Mouse (Mus musculus): ENCODE measurements around the gene Dzip1.
A peak's percentile ranks its signal among the peaks of the same experiment; 100 is the strongest.

The Dzip1 gene

DNA sequence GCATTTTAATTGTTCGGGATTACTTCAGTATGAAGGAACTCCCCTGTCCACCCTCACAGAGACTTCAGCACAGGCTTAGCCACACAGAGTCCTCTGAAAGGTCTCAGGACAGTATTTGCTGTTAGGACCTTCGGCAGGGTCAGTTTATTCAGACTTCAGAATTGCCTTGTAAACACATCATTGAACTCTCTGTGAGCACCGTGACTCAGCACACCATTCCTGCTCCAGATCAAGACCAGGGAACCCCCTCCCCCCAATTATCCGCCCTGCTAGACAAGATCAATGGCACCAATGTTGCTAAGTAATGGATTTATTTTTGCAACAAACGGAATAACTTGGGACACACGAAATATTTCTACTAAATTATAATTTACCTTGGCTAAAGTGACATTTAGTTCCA lies 57.9 kb downstream of the Dzip1 start:
- peak; percentile 43 for DNase-seq

DNA sequence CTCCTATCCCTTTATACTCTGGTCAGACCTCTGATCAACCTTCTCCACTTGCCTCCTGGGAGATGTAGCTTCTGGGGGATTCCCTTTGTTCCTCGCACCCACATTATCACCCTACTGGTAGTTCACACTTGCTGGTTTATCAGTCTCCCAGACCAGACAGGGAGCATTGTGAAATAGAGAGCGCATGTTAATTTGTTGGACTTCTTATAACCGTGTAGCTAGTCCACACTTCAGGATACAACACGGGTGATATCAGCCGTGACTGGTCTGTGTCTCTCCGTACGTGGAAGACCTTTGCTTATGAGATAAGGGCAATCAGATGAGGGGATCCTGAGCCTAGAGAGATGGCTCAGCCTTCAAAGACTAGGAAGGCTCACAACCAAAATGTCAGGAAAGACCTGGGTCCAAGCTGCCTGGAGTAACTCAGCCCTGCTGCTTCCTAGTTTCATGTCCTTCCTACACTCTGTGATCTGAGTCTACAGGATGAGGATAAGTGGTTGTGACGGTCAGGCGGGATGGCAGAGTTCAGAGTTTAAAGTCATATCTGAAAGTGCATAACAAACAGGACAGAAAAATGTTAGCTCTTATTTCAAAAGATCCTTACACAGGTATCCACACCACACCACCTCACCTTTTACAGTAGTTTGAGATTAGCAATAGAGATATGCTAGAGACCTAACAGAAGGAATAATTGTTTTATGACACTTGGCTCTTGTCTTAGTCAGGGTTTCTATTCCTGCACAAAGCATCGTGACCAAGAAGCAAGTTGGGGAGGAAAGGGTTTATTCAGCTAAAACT lies 59.0 kb downstream of the Dzip1 start:
- no peak for DNase-seq

DNA sequence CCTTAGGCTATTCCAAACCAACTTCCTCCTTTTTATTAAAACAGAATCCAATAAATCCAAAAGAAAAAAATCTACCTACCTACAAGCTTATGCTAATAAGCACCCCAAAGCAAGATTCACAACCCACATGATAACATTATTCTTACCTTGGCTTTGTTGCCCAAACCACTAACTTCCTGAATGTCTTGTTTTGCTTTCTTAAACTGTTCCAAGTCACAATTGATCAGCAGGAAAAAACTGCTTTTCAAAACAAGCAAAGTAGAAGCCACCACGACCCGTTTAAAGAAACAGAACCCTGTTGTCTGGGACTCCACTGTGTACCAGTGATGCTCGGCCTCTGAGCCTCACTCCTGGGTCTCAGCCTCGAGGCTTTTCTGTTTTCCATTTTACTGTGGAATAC lies 60.4 kb downstream of the Dzip1 start:
- no peak for DNase-seq

DNA sequence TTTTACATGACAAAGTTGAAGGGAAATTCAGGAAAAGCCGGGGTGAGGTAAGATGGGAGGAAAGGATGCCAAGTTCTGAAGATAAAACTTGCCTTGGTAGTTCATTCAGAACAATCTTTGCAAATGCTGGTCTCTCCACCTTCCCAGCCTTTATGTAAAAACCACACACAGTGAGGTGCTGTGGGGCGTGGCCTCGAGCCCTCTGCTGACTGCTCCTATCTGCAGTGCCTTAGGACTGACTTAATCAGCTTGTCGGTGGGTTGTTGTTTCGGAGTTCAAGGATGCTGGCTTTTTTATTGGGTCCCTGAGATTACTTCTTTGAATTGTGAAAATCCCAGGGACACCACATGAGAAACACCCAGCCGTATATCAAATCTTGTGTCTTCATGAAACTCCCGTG lies 63.0 kb downstream of the Dzip1 start:
- no peak for DNase-seq

DNA sequence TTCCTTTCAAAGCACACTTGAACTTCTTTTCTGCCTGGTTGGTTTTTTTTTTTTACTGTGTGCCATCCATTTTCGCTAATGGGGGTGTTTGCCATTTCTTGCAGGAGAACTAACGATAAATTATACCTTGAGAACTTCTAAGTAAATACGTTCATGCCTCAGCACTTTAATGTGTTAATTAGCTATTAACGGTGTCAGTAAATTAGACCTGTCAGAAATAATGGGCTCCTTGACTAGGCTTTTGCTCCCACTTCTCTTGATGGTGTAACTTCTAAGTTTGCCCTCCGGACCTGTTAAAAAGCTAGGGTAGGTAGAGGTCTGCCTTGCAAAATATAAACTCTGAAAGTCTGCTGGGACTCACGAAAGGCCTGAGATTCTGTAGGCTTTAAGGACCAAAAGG lies 66.9 kb downstream of the Dzip1 start:
- no peak for DNase-seq

DNA sequence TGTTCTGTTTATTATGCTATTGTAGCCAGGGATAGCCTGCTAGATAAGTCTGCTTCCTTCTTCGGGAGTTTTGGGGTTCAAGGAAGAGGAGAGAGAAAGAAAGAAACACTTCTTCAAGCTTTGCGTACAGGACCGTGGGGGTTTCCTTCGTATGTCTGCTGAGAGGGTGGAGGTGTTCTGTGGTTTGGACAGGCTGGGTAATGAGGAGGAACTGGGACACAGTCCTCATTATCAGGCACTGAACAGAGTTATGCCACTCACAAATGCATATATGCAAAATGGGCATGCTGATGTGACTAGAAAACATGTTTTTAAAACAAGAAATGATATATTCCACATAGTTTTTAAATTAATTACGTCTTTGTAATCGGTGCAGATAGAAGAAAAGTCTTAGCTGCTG lies 68.7 kb downstream of the Dzip1 start:
- no peak for DNase-seq

DNA sequence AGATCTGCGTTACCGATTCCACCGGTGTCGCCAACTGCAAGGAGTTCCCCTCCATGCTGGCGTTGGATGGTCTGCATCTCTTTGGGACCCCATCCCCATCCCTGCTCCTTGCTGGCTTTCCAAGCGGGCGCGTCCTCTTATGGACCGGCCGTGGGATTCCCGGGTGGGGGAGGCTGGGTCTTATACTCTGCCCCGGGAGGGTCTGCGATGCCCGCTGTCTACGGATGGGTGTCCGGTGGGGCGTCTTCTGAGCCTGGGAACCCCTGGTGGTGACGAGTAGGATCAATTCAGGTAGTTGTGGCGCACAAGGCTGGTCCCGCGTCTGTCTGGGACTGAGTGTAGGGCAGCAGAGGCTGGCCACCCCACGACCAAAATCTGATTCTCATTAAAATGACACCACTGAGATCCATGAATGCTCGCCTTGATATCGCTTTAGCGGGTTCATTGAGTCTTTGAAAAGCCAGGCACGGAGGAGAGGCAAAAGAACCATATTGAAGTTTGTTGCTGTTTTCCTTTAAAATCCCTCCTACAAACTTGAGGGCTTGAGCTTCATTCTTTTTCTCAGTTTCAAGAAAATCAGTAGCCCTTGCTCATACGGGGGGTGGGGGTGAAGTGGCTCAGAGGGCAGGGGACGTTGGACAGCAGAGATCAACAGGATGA lies 70.0 kb downstream of the Dzip1 start:
- peak; percentile 51 for DNase-seq

DNA sequence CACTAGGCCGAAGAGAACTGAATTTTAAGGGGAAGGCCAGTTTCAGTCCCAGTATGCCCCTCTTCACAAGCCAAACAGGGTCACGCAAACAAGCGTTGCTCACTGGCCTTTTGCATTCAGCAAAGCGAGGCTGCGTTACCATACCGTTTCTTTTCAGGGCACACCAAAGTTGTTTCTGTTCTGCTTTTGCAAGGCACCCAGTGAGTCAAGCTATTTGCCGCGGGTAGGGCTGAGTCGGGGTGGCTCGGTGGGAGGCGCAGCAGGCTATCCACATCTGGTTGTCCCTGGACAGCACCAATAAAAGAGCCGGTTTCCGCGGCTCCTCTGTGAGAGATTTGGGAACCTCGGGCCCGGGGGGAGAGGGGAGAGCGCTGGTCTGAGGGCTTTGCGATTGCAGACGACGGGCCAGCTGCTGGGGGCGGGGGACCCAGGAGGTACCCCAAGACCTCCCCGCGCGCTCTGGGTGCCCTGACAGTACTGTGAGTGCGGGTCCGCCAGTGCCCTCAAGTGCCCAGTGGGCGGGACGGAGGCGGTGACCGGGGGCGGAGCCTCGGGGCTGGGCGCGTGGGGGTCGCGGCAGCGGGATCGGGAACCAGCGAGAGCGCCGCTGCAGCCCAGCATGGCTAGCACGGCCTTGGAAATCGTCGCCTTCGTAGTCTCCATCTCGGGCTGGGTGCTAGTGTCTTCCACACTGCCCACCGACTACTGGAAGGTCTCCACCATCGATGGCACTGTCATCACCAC lies 70.7 kb downstream of the Dzip1 start:
- DNase-seq = peak; percentile 79

DNA sequence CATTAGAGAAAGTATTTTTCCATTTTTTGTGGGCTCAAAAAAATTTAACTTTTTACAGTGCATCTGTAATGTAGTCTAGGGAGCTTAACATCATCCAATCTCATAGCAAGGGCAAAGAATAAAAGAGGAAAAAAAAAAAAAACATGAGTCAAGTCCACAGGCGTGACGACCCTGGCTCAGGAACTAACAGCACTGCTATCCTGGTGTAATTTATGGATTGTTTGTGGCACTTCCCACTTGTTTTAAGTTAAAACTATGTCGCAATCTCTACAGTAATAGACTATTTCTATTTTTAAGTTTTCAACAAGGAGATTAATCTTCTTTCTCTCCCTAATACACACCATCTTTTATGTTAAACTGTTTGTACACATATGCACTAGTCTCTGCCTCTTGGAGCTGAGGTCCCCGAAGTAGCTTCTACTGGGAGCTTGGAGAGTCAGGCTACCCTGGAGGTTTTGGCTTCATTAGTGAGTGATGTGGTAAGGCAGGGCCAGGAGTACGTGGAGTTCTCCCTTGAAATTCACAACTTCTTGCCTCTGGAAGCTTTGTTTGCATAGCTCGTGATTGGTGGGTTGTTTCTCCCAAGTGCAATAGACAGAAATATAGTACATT lies 73.7 kb downstream of the Dzip1 start:
- DNase-seq = no peak

DNA sequence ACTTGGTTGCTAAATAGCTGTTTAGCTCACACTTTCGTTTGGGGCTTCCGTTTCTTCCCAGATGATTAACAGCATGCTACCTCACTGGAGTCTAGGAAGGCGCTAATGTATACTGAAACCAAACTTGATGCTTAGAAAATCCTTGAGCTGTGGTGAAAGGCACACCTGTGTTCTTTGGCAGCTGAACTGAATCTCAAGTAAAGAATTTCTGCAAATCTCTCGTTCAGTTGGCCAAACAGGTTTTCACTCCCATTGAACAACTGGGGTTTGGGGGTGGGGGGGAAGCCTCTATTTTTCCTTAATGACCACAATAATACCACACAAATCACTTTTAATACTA lies 74.6 kb downstream of the Dzip1 start:
- DNase-seq = no peak

DNA sequence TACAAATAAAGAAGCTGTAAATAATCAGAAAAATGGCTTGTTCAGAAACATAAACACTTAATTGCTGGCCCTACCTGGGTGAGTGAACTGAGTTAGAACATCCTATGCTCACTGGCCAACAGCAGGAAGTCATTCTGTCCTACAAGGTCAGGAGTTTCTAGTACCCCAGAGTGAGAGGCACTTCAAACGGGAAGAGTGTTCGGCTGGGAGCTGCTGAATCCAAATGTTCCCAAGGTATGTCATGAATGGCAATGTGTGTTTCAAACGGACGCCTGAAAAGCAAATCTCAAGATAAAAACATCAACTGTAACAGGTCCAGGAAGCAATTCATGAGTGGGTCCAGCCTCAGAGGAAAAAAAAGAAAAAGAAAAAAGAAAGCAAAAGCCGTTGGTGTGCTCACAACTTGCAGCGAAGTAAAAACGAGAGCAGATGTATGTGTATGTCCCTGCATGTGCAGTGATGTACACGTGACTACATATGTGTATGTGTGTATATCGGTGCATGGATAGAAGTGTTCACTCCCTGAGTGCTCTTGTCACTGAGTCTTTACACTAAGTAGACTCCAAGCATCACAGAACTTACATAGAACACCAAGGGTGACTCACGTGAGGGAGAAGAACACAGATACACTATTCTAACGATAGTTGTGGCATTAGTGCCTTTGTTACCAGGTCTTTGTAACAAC lies 75.1 kb downstream of the Dzip1 start:
- DNase-seq = no peak

DNA sequence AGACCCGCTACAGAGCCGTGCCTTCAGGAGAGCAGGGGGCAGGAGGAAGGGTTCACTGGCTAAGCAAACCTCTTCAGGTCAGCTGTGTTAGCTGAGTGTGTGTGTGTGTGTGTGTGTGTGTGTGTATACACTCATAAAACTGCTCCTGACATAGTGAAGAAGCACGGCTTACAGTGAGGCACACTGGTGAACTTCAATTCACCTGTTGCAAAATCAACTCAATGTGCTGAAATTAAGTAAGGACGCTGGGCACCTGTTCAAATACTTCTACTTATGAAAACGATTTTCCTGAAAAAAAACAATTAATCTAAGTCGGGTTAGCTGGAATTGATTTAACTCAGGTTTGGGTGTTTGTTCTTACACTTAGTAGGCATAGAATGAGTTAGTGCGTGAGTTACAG lies 77.1 kb downstream of the Dzip1 start:
- no peak for DNase-seq

DNA sequence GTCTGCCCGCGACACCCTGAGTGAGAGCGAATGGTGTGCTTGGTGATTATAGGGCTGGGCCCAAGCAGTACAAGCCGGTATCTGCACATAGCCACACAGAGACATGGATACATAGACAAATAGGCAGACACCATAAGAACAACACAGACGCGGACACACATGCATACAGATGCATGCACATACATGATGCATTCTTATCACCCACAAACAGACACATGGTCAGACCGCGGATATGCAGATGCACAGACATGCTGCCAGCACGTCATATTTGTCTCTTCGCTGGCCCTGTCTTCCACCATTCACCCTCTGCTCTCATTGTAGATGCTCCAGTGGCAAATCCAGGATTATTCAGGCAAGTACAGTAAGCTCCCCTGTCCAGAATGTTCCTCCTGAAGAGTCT lies 78.4 kb downstream of the Dzip1 start:
- no peak for DNase-seq

DNA sequence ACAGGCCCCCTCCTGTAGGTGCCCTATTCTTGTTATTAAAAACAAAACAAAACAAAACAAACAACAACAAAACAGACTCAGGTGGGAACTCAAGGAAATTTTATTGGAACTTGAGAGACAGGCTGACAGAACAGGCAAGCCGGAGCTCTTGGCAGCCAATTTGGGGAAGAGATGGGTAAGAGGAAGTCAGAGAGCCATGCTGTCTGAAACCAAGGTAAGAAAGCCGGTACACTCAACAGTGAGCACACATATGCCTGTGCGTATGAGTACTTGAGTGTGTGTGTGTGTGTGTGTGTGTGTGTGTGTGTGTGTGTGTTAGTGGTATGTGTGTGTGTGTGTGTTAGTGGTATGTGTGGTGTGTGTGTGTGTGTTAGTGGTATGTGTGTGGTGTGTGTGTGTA lies 82.9 kb downstream of the Dzip1 start:
- no peak for DNase-seq

DNA sequence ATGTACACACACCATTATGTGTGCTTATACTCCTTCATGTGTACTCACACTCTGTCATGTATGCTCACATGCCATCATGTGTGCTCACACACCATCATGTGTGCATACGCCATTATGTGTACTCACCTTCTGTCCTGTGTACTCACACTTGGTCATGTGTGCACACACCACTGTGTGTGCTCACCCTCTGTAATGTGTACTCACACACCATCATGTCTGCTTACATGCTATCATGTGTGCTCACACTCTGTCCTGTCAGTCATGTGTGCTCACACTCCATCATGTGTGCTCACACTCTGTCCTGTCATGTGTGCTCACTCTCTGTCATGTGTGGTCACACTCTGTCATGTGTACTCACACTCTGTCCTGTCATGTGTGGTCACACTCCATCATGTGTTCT lies 85.2 kb downstream of the Dzip1 start:
- DNase-seq = no peak

DNA sequence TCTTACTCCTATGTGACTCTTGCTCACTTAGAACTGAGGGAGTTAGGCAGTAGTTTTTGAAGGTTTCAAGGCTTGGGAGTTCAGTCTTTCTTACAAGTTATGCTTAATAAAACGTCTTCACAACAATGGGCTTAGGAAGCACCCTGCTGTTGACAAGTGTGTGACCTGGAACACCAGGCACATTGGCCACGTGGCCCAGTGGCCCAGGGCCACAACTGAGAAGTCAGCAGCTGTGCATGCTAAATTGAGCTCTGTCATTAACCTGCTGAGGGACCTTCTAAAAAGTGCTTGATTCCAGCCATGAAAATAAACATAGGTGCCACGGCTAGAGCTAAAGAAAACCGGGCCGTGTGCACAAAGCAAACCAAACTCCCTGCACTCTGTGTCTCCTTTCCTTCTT lies 85.8 kb downstream of the Dzip1 start:
- DNase-seq = no peak

DNA sequence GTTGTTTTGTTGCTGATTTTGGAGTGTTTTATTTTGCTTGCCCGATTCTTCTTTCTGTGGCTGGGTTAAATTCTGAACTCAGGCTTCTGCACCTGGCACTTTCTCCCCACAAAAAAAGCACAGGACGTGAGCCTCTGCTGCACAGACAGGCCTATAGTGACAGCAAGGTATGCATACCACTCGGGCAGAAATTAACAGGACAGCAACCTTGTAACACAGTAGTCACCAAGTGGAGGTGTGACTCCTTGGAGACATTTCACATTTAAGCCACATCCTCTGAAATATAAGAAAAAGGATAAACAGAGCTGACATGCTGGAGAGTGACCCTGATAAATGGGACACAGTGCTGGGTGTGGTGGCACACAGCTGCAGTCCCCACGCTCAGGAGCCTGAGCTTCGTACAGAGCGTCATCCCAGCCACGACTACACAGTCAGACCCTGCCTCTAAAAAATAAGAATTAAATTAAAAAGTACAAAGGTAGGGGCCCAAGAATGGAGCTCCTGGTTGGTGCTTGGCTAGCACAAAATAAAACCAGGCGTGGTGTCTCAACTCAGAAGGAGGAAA lies 86.6 kb downstream of the Dzip1 start:
- DNase-seq = no peak

DNA sequence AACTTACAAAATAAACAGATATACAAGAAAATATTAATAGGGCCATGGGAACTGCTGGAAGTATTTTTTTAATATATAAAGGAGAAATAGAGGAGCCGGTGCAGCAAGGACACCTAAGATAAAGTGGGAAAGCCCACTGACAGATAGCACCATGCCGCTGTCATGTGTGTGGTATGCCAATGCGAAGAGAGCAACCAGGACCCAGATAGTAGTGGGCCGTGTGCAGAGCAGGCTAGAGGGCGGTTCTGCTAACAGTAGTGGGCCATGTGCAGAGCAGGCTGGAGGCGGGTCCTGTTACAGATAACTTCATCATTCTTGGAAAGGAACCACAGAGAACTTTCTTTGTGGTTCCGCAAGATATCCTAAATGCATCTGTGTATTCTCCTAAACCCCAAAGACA lies 88.5 kb downstream of the Dzip1 start:
- no peak for DNase-seq

DNA sequence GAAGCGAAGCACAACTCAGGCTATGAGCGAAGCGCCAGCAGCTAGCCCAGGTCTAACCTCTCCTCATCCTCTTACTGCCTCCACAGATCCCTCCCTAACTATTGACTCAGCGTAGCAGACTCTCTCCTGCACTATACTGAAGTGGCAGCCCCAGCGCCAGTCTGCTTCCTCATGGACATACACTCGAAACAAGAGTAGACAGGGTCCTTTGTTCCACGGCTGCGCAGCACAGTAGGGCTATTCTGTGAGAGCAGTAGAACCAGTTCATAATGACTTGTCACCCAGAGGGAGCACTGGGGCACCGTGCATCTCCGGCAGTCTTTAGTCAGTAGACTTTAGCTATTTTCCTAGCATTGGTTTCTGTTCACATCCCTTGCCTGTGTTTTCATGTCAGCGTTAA lies 89.1 kb downstream of the Dzip1 start:
- no peak for DNase-seq

DNA sequence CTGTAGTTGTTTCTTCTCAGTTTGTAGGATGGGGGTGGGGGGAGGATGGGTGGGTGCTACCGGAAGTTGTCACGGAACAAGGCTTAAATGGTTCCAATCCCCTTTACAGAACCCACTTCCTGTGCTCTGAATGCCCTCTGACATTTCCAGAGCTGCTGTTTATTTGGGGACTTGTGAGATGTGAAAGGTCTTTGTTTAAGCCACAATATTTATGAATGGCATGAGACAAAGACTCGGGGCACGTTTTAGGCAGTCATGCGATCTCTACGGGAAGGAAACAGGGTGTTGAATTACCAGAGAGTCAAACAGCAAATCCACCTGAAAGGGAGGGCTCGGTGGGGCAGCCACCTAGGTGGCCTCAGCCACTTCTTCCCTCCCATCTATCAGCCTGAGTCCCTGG lies 90.9 kb downstream of the Dzip1 start:
- no peak for DNase-seq

DNA sequence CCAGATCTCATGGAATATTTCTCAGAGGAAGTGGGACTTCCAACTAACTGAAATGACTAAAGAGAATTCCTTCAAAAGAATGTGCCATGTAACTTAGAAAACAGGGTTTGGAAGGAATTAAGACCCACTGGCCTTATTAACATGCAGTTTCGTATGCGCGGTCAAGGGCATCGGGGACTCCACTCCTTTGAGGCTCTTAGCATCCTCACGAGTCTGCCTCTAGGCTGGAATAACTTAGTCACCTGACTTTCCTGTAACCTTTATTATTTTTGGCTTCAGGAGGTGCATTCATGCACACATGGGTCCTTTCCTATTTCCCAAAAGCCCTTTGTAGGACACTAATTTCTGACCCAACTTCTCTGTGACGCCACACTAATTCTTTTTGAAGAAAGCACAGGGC lies 92.0 kb downstream of the Dzip1 start:
- DNase-seq = no peak

DNA sequence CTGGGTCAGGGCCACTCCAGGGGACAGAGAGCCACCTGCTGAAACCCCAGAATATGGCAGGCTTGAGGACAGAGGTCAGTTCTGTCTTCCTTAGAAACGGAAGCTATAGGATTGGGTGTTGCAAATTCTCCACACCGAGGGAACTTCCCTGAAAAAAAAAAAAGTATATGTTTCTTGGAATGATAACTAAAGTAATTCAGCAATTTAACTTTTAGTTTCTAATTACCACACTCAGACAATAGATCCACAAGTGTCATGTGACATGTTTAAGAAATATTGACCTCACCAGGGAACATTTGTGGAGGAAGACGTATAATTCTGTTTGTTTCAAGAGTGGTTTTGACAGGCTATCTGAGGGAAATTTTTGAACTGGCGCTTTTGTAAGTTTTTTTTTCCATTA lies 93.7 kb downstream of the Dzip1 start:
- no peak for DNase-seq
